Mouse (Mus musculus): ENCODE measurements around the gene Khdc3. TPM values are rescaled to one million over a fixed set of nuclear protein-coding genes. Genes with fewer than 3 reads are reported as not detected.
"Not testable (repeated sequence)": the region's sequence is repeated elsewhere in the genome, so short reads cannot be mapped to it uniquely, and the experiment has no call there.

Gene Khdc3
- total RNA-seq (2015; ENCODE audit: low replicate concordance) (not detected in 2 replicates), total RNA-seq (2017; ENCODE audit: low replicate concordance) (not detected in 2 replicates)

DNA sequence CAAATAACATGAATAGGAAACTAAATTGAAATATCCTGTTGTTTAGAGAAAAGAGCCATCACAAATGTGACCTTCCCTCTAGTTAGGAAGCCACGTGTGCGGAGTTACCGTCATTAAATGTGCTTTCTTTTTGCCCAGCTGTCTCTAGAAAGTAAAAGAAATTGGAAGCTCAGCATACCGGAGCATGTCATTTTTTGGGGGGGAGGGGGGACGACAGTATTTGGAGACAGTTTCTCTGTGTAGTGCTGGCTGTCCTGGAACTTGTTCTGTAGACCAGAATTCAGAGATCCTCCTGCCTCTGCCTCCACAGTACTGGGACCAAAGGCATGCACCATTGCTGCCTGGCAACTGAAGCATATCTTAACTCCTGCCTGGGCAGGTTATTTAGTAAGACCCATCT, at the start of gene Khdc3:
Gene Khdc3 (plus strand): TSS at position 301 of the 400 bp plus-strand sequence.
- ATAC-seq (replicated peaks; ENCODE audit: low FRiP score, poor library complexity, severe bottlenecking), result no peak

- ATAC-seq (replicated peaks; ENCODE audit: low FRiP score, poor library complexity, severe bottlenecking), result no peak
Measured at GRCm38 (mm10) chr9:73055441-73055911, 46.2 kb upstream of the Khdc3 start.

- ATAC-seq (replicated peaks; ENCODE audit: low FRiP score, poor library complexity, severe bottlenecking), result no peak
Measured at GRCm38 (mm10) chr9:73059224-73059623, 42.4 kb upstream of the Khdc3 start.

GRCm38 (mm10) chr9:73063621-73064290, 37.9 kb upstream of the Khdc3 start:
- no peak for ATAC-seq (replicated peaks; ENCODE audit: low FRiP score, poor library complexity, severe bottlenecking)

GRCm38 (mm10) chr9:73067086-73067485, 34.5 kb upstream of the Khdc3 start:
- ATAC-seq (replicated peaks; ENCODE audit: low FRiP score, poor library complexity, severe bottlenecking), result no peak

GRCm38 (mm10) chr9:73068230-73068679, 33.4 kb upstream of the Khdc3 start:
- no peak for ATAC-seq (replicated peaks; ENCODE audit: low FRiP score, poor library complexity, severe bottlenecking)

DNA sequence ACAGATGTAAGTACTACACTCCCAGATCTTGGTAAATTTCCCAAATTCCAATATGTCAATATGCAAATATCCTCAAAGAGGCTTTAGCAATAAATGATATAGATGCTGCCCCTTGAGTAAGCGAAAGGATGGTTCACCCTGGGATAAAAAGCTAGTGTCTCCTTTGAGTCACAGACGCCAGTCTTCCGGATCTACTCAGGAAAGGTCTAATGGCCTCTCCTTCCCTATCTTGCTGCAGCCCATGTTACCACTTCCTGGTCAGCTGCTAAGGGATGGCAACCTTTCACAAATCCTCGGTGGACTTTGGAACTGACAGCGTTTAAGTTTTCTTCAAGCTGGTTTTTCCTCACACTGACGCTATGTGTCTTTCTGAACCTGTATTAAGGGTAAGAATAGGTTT, 32.9 kb upstream of the Khdc3 start:
- ATAC-seq (replicated peaks; ENCODE audit: low FRiP score, poor library complexity, severe bottlenecking), result no peak

- no peak for ATAC-seq (replicated peaks; ENCODE audit: low FRiP score, poor library complexity, severe bottlenecking)
Measured at GRCm38 (mm10) chr9:73070971-73071659, 30.5 kb upstream of the Khdc3 start.

DNA sequence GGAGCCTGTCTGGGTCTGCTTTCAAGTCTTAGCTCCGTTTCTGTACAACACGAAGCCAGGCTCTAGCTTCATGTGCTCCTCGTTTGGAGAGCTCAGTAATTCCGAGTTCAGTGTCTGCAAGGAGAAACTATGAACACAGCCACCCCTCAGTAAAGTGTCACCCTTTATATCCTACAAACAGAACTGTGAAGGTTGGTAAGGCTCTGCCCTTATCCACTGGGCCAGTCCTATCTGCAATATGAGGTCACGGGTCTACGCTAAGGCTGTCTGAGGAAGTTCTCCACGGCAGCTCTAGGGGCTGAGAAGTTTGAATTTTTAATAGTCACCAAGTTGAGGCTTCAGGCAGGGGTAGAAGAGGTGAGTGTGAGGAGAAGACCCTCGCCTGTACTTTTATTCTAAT, 29.2 kb upstream of the Khdc3 start:
- ATAC-seq (replicated peaks; ENCODE audit: low FRiP score, poor library complexity, severe bottlenecking), result no peak

DNA sequence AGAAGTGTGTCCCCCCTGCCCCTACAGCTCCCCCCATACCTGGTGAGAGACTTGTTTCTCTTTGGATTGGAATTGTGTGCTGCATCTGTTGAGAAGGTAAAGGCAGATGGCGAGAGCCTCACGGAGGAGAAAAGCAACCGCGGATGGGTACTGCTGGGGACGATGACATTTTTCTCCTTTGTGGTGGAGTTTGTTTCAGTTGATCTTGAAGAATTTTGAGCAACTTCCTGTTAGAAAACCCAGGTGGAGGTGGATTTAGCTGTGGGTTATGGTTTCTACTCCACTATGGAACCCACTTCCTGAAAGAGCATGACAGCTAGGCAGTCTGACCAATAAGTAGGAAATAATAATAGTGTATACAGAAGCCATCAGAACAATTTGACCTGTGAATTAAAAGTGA, 28.5 kb upstream of the Khdc3 start:
- ATAC-seq (replicated peaks; ENCODE audit: low FRiP score, poor library complexity, severe bottlenecking), result no peak

DNA sequence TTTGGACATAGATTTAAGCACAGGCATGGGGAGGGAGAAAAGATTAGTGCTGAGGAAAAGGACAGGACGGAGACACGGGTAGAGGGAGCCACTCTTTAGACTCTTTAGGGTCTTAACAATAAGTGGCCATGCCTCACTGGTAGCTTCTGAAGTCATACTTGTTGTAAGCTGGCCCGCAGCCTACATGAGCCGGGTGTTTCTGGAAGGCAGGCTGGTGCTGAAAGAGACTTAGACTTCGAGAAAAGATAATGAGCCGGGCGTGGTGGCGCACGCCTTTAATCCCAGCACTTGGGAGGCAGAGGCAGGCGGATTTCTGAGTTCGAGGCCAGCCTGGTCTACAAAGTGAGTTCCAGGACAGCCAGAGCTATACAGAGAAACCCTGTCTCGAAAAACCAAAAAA, 22.3 kb upstream of the Khdc3 start:
- ATAC-seq (replicated peaks; ENCODE audit: low FRiP score, poor library complexity, severe bottlenecking), result not testable (repeated sequence)

DNA sequence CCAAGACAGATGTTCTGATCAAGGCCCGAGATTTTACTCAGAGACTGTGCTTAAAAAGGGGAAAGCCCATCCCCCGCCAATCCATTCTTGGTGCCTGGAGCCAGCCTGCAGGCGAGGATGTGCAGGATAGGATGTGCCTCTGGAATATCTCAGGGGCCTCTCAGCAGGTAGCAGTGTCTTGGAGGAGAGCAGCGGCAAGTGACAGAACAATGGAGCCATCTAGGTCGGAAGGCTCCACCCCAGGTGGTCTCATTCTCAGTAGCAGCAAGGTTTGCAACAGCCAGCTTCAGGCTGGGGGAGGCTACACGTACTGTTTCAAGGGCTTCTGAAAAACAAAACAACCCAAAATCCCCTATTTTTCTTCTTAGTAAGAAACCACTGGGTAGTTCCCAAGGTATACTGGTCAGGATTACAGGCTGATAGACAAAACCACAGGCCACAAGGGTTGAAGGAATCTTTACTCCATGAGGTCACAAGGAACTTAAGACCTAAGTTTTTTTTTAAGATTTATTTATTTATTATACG, 21.8 kb upstream of the Khdc3 start:
- no peak for ATAC-seq (replicated peaks; ENCODE audit: low FRiP score, poor library complexity, severe bottlenecking)

- ATAC-seq (replicated peaks; ENCODE audit: low FRiP score, poor library complexity, severe bottlenecking), result no peak
Measured at GRCm38 (mm10) chr9:73082291-73083000, 19.2 kb upstream of the Khdc3 start.

DNA sequence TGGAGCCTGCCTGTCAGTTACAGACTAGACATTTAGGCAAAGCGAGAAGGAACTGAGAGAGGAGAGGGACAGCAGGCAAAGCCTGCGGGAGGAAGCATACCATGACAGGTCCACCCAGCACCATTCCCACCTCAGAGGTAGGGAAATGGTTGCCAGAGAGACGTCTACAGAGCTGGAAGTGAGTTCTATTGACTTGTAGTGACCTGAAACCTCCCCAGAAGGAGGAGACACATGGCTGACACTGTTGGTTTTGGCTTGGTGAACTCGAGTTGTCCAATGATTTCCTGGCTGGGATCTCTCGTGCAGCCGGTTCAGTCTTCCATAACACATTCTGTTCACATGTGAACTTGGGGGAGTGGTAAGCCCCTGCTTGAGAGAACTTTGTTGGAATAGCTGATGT, 17.7 kb upstream of the Khdc3 start:
- no peak for ATAC-seq (replicated peaks; ENCODE audit: low FRiP score, poor library complexity, severe bottlenecking)

DNA sequence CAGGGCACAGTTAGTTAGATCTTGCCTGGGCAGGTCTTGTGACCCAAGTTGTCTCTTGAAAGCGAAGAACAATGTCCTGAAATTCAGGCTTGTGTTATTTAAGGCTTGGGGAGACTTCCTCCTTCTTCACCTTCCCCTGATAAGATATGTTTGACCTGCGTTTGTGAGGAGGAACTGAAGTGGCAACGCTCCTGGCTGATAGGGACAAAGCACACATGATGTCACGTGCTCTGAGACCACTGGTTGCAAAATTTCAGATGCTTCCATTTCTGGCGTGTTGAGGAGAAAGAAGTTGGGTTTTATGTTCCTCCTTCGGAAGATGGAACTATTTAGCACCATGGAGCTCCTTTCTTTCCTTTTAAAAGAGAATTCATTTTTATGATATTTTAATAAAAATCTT, 15.8 kb upstream of the Khdc3 start:
- no peak for ATAC-seq (replicated peaks; ENCODE audit: low FRiP score, poor library complexity, severe bottlenecking)

DNA sequence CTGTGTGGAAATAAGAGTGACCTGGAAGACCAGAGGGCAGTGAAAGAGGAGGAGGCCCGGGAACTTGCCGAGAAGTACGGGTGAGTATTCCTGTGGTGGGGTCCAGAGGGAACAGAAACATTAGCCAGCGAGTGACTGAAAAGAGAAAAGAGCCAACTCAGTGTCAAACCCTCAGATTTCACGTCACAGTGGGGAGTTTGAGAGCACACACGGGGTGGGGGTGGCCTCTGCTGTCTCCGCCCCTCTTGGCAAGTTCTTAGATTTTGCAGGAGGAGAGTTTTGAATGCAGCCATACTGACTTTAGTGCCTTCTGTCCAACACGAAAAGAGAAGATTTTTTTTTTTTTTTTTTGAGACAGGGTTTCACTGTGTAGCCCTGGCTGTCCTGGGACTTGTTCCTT, 14.5 kb upstream of the Khdc3 start:
- ATAC-seq (replicated peaks; ENCODE audit: low FRiP score, poor library complexity, severe bottlenecking), result no peak

DNA sequence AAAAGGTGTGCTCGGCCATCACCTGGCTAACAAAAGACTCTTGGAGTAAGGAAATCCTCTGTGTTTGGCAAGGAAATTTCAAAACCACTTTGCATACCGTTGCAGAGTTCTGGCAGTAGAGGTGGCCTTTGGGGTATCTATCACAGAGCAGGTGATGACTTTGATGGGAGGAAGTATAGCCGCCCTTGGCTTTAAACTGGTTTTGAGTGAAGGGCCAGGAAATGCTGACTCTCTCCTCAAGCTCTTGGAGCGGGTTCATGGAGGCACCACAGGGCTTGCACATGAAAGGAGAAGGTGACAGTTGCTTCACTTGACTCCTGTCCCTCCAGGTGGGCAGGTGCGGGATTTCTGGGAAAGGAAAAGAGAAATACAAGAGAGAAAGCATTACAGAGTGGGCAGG, 14.1 kb upstream of the Khdc3 start:
- ATAC-seq (replicated peaks; ENCODE audit: low FRiP score, poor library complexity, severe bottlenecking), result no peak

GRCm38 (mm10) chr9:73089222-73089920, 12.3 kb upstream of the Khdc3 start:
- ATAC-seq (replicated peaks; ENCODE audit: low FRiP score, poor library complexity, severe bottlenecking), result no peak

DNA sequence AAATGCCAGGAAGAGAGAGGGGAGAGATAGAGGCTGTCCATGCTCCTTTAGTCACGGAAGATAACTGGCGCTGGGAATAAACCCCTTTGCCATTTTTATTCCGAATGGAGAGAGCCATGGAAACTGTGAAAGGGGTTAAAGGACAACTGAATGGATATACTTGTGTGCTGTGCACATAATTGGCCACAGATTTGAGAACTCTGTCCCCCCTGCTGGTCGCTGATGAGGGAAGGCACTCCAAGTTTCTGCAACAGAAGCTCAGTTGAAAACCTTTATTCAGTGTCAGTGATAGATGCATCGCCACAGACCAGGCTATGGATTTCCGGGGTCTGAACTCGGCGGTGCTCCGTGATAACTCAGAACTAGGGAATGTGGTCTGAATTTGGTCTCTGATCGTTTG, 11.5 kb upstream of the Khdc3 start:
- no peak for ATAC-seq (replicated peaks; ENCODE audit: low FRiP score, poor library complexity, severe bottlenecking)

GRCm38 (mm10) chr9:73091747-73092146, 9.9 kb upstream of the Khdc3 start:
- no peak for ATAC-seq (replicated peaks; ENCODE audit: low FRiP score, poor library complexity, severe bottlenecking)
